8 mouse cellular contexts compared by ENCODE assay signal in the genomic region with DNA sequence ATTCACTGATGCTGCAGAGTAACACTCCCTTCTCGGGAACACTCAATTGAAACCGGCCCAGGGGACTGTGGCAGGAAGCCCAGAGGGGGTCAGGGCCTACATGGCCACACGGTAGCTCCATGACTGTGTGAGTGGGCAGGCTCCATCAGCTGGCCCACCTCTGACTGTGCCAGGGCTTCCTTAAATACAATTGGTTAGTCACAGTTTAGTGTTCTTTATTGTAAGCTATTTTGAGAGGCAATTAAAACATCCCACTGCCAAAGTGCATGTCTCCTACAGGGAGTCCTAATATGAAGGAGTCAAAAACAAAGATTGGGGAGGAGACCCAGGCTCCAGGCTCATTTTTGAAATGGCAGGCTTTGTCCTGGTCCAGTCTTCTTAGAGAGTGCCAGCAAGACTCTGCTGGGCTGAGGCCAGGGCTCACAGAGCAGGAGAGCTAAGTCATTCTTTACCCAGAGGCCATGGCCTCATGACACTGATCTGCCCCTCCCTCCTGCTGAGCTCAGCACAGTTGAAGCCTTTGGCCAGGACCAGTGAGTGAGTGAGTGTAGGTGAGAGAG.
A peak's percentile ranks its signal among the peaks of the same experiment; 100 is the strongest.
DNase-seq lines count a peak whose midpoint lies in the region; ATAC-seq and TF ChIP-seq lines count a peak whose summit lies in the region.

No protein-coding gene starts in this region.

- 43% methylated on average over 3 of the region's 3 CpGs for WGBS in neural tube, embryonic 11.5 days
- WGBS in stomach, postnatal 0 days = 37% methylated on average over 3 of the region's 3 CpGs

- no peak for ATAC-seq in neural tube, embryonic 11.5 days (ENCODE audit: insufficient read depth, low FRiP score, low TSS enrichment)
- peak; percentile 92 for ATAC-seq in erythroblast, adult 5-6 weeks (replicated peaks; ENCODE audit: low FRiP score, poor library complexity, severe bottlenecking)
- ATAC-seq in megakaryocyte-erythroid progenitor cell, adult 5-6 weeks (replicated peaks; ENCODE audit: low FRiP score, low TSS enrichment, poor library complexity, severe bottlenecking) = peak; percentile 46; the same call in 1 of the 2 replicates
- peak; percentile 53; the same call in 1 of the 2 replicates for ATAC-seq in stomach, postnatal 0 days (ENCODE audit: low FRiP score, low TSS enrichment)

- H3K4me2 ChIP-seq in neural tube, embryonic 11.5 days (ENCODE audit: low read depth) = no peak overlapping the region
- H3K4me2 ChIP-seq in stomach, postnatal 0 days (replicated peaks; ENCODE audit: low read depth) = no peak overlapping the region

- no peak for TF ChIP-seq EP300 in stomach, postnatal 0 days (optimal IDR thresholded peaks at IDR 0.05)

- intact Hi-C loops in heart, postnatal 36 days (cut with DNase I) = no loop called here

- no peaks in the 10 kb centered on the region for H3K27me3 ChIP-seq in neural tube, embryonic 11.5 days (ENCODE audit: control insufficient read depth, insufficient read depth, low read length)
- no peaks in the 10 kb centered on the region for H3K27me3 ChIP-seq in stomach, postnatal 0 days (ENCODE audit: control insufficient read depth, insufficient read depth, low read length)

- H3K4me3 ChIP-seq in neural tube, embryonic 11.5 days (ENCODE audit: low read depth, low read length) = no peak overlapping the region
- no peak overlapping the region for H3K4me3 ChIP-seq in stomach, postnatal 0 days (ENCODE audit: low read depth, low read length)

- H3K9ac ChIP-seq in neural tube, embryonic 11.5 days (ENCODE audit: low read length) = no peak overlapping the region
- H3K9ac ChIP-seq in stomach, postnatal 0 days (ENCODE audit: low read length) = no peak overlapping the region

- DNase-seq in neural tube, embryonic 11.5 days (ENCODE audit: low spot score) = peak; percentile 26
- no peak for DNase-seq in neural tube, embryonic 10.5 days (ENCODE audit: extremely low spot score, low spot score)
- peak; percentile 22 to 26 for DNase-seq in heart, postnatal 36 days
- peak; percentile 23 to 40 for DNase-seq in layer of hippocampus, postnatal 36 days
- DNase-seq in stomach, postnatal 0 days (ENCODE audit: low spot score) = no peak
- DNase-seq in spleen, postnatal 10 days (ENCODE audit: low spot score in 2 of 2) = no peak

- no peak for TF ChIP-seq CTCF in stomach, postnatal 0 days (IDR thresholded peaks at IDR 0.05; ENCODE audit: low read depth)

- no peak overlapping the region for H3K27ac ChIP-seq in neural tube, embryonic 11.5 days (ENCODE audit: low read depth, low read length)
- no peak overlapping the region for H3K27ac ChIP-seq in stomach, postnatal 0 days (replicated peaks)

- H3K9me3 ChIP-seq in neural tube, embryonic 11.5 days (ENCODE audit: control insufficient read depth, low read length) = no peaks in the 10 kb centered on the region
- no peaks in the 10 kb centered on the region for H3K9me3 ChIP-seq in stomach, postnatal 0 days (ENCODE audit: control insufficient read depth, low read length)

- peaks cover 9% of the 10 kb centered on the region for H3K4me1 ChIP-seq in neural tube, embryonic 11.5 days (ENCODE audit: control insufficient read depth, insufficient read depth, low read length)
- H3K4me1 ChIP-seq in stomach, postnatal 0 days (replicated peaks; ENCODE audit: control insufficient read depth, insufficient read depth) = no peaks in the 10 kb centered on the region

- no peaks in the 10 kb centered on the region for H3K36me3 ChIP-seq in neural tube, embryonic 11.5 days (ENCODE audit: control insufficient read depth, insufficient read depth, low read length)
- H3K36me3 ChIP-seq in stomach, postnatal 0 days (ENCODE audit: control insufficient read depth, insufficient read depth, low read length) = no peaks in the 10 kb centered on the region

Comparison
In these comparisons a context has a peak if more than half of its experiments do, and no peak if none do; other contexts are left out.
1. DNase-seq: peak in neural tube, embryonic 11.5 days (single experiment), heart, postnatal 36 days (2 of 2) and layer of hippocampus, postnatal 36 days (2 of 2); none in neural tube, embryonic 10.5 days (single experiment), stomach, postnatal 0 days (single experiment) and spleen, postnatal 10 days (0 of 2).